Mouse (Mus musculus): ENCODE measurements at regions not wholly inside any gene's neighbourhood (a gene's known extent, or its start where the extent isn't known, plus 50 kb on each side); places are given as distances from the start of the nearest gene placed in this dataset.
A peak's percentile ranks its signal among the peaks of the same experiment; 100 is the strongest.

DNA sequence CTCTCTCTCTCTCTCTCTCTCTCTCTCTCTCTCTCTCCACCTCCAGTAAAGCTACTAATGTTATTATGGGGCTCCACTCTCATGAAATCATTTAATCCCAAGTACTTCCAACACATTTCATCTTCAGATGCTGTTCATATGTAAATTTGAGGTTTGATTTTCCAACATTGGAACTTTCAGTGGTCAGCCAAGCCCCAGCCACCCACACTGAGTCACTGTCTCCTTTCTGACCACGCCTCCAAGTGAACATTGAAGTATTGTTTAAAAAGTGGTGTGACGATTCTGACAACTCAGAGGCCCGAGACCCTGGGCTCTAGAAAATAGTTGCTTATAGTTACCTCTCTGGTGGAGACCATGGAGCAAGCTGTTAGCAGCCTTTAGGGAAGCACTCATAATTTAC lies 313.3 kb downstream of the Qdpr start:
- DNase-seq (ENCODE audit: low spot score in 2 of 2): no peak

DNA sequence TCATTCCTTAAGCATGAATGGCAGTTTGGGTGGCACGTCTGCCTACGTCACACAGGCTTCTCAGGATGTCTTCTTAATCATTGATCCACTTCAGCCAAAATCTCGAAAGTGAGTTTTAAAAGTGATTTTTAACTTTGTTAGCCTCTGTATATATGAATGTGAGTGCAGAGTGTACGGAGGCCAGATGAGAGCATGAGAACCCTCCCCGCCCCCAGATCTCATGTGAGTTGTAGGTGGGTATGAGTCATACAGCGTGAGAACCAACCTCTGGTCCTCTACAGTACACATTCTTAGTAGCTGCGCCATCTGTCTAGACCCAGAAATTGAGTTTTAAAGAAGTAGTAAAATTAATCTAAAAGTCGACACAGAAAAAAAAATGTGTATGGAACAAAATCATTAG lies 322.1 kb downstream of the Qdpr start:
- DNase-seq (ENCODE audit: low spot score in 2 of 2): no peak

DNA sequence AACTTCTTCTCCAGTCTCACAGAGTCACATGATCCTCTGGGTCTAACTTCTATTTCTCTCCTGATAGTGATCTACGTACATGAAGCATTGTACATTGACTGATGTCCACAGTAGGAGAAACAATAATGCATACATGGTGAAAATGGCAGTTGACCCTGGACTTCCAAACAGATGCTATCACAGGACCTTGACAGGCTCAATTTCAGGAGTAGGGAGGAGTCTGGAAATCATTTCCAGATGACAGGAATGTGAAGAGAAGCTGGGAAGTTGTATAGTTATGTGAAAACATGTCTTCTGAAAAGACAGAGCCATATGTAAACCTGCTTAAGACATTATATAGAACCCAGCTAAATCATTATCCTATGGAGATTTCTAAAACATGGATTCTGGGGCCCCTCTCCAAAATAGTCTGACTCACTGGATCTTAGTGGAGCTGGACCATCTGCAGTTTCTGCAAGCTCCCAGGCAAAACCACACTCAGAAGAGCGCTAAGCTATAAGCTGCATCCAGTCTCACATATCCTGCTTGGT lies 322.3 kb upstream of the Ldb2 start:
- DNase-seq (ENCODE audit: low spot score in 2 of 2): no peak

DNA sequence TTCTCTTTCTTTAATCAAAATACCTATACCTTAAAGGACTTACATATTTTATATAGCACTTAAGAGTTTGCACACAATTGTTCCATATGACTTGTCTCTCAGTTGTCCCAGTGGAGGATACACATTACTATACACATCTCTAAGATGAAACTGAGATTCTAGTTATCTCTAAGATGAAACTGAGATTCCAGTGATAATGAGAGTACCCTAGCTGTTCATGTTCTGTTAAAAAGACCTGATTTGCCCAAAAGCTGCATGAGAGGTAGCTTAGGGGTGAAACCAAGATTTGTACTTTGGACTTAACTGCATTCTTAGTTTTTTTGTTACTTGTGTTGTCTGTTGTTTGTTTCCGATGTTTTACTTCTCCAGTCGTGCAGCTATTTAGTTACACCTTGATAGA lies 320.3 kb upstream of the Ldb2 start:
- DNase-seq (ENCODE audit: low spot score in 2 of 2): no peak

DNA sequence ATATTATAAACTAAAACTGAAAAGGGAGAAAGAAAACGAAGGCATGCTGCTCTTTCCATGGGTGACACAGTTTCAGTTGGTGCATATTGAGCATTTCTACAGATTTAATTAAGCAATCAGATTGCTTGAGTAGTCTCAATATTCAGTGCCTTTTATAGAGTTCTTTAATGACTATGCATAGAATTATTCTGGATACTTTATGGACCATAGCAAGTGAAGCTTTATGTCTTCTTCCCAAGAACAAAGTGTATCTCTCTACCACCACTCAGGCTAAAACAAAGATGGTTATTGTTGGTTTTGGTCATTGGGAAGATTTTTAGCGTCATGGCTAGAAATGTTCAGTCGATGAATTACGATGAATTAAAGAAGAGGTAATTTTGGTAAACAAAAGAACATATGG lies 311.8 kb upstream of the Ldb2 start:
- no peak for DNase-seq (ENCODE audit: low spot score in 2 of 2)

DNA sequence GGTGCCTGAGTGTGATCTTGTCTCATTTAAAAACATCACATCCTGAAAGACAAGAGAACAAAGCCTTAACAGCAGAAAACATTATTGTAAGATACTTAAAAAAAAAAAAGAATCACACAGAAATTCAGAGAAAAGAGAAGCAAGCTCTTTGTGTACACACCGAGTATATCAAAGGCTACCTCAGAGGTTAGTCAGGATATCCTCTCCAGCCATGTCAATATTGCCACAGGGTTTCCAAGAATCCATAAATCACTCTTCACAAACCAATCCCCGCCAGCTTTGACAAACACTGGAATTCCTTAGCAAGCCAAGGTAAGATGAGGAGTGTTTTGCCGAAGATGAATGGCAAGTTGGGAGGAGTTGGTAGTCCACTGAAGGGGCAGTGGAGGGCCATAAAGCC lies 311.3 kb upstream of the Ldb2 start:
- no peak for DNase-seq (ENCODE audit: low spot score in 2 of 2)

DNA sequence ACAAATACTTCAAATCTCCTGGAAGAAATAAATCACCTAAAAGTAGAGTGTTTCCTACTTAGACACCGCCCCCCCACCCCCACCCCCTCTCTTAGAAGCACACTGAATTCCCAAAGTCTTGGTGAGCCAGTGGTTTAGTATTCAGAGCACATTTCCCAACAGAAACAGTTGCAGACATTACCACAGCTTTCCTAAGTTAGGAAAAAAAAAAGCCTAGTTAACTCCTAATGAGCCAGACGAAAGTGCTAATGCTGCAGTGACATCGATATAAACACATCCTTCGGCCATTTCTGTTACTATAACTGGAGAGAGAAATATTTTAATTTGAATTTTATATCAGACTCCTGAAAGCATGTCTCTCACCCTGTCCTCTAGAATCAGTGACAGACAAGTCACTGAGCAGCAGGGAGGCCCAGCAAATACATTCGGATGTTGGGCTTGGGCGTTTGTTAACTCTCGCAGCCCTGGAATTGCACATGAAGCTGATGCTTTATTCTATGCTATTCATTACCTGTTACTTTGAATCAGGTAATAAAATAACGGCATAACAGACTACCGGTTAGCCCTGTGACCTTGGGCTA lies 305.8 kb upstream of the Ldb2 start:
- DNase-seq (ENCODE audit: low spot score in 2 of 2): no peak

DNA sequence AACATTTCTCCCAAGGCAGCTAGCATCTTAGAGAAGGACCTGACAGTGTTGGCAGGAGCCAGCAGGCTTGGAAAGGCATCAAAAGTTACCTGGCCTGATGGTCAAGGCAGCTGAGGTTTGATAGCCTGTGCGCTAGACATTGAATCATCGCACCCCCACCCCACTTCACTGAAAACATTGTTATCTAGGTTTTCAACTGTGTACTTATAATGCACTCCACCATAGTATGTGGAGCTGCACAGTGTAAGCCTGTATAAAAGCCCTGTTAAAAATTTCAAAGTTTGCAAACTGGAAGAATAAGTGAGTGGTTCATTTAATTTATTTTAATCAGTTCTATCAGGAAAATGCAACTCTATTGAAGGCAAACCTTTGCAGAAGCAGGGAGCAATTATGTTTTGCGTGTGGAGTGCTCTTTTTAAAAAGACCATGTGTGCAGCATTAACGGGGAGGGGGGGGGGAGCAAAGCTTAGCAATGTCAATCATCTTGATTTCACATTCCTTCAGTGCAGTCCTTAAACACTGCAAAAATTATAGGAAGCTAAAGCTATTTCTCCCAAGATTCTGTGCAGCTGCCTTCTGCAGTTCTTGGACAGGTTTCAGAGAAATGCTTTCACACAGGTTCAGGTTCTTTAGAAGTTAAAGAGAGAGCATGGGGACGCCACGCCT lies 304.4 kb upstream of the Ldb2 start:
- DNase-seq (ENCODE audit: low spot score in 2 of 2): no peak

DNA sequence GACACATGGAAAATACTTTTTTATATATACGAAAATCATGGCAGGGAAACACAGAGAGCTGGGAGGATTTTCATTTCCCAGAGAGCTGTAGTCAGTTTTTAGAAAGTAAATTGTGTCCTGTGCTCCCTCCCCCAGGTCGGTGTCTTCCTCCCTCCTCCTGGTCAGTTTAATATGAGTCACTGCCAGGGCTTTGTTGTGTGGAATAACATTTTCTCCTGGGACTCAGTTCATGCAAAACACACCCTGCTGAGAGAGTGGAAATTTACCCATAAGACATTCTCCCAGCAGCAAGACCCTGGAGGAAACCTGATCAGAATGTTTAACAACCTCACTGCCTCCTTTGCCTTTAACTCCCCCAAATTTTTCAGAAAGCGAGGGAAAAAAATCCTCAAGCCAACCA lies 303.2 kb upstream of the Ldb2 start:
- peak; percentile 29 for DNase-seq (ENCODE audit: low spot score in 2 of 2)

DNA sequence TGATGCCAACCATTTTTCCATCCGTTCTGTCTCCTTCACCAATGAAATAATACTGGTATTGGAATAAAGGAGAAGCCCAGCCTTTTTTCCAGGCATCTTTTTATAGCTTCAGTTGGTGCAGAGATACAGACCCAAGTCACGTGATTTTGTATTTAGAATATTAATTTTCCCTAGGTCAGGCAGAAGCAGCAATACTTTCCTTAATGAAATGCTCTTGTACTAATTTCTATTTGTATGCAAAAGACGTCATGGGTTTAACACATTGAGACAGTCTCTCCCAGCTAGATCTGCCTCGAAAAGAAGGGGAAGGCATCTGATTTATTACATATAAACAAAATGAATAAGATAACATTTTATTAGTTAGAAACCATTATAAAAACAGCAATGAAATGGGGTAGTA lies 302.3 kb upstream of the Ldb2 start:
- no peak for DNase-seq (ENCODE audit: low spot score in 2 of 2)

DNA sequence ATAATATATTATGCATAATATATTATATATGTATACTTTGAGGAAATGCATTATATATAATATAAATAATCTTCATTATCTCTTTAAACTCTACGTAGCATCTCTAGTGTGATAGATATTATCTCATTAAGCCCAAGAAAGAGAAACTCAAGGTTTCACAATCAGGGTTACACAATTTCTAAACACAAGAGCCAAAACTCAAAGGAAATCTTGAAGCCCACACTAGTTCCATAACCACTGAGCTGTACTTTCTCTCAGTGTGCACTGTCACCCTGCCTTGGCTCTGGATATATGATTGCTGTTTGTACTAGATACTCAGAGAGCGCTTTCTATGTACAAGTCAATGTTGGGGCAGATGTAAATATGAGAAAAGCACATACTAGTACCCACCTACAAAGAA lies 299.6 kb upstream of the Ldb2 start:
- no peak for DNase-seq (ENCODE audit: low spot score in 2 of 2)

DNA sequence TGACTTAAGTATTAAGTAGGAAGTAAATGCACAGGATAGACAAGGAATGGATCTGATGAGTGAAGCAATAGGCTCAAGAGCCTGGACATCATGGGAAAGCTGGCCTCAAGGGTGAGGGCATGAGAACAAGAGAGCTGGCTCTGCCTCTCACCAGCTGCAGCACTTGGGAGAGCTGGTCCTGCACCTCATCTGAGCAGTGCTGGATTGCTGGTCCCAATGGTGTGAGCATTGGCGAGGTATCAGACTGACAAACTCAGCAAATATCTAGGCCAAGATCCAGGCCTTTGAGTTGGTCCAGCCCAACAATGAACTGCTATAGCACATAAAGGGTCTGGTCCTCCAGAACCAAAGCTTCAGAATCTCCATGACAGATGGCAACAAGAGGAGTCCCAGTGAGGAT lies 298.5 kb upstream of the Ldb2 start:
- DNase-seq (ENCODE audit: low spot score in 2 of 2): peak in 1 of 2 experiments; percentile 23

DNA sequence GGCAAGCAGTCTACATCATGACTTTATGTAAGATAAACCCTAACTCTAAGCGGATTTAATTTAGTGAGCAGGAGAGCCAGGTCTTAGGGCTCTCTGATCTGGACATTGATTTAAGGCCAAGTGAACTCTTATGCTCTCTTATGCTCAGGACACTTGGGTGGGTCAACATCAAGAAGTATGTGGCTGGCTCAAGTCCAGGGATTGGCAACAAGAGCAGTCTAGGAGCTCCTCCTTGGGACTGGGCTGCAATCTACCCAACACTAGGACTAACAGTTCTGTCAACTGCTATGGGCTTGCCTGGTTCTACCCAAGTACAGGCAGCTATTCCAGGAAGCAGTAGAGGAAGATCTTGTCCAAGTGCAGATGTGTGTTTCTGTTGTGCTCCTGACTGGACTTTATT lies 285.3 kb upstream of the Ldb2 start:
- DNase-seq (ENCODE audit: low spot score in 2 of 2): no peak

DNA sequence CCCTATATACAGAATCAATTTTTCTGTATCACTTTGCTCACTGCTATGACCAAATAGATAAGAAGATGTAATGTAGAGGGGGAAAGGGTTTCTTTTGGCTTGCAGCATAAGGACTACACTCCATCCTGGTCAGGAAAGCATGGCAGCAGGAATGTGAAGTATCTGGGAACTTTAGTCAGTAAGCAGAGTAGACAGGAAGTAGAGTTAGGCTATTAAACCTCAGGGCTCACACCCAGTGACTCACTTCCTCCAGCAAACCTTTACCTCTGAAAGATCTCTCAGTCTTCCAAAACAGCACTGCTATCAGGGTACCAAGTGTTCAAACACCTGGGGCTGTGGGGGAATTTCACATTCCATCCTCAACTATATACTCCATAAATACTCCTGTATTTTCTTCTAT lies 283.1 kb upstream of the Ldb2 start:
- DNase-seq (ENCODE audit: low spot score in 2 of 2): no peak

DNA sequence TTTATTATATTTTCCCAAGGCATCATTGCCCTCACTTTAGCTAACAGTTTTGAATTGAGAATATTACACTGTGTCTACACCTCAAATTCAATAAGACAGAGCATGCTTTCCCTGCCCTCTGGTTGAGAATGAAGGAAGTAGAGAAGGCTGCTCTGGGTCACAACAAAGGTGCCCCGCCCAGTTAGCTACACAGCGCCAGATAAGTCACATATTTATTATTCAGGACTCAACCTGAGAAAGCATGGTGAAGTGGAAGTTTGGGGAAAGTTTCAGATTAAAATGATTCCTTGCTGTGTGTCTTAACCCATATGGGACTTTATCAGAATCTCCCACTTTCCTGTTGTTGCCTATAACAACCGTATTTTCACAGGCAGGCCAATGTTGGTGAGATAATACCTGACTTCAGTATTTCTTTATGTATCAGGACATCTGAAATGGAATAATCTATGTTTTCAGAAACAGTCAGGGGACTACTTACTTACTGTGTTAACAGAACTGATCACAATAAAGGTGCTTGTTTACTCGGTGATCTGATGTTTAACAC lies 276.9 kb upstream of the Ldb2 start:
- DNase-seq (ENCODE audit: low spot score in 2 of 2): no peak

DNA sequence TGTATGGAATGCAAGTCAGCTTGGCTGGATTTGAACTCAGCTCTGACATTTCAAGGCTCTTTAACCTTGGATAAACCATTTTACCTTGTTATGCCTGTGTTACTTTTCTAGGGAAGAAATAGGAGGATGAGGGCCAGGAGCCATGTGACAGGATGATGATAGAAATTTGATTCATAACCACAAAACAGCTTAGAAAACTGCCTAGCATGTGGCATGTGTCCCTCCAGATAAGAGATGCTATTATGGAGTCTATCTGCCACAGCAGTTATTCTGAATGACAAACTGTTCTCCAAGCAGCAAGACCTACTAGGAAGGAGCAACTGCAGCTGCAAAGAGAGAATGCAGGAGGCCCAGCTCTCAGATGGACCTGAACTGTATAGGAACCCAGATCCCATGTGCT lies 275.7 kb upstream of the Ldb2 start:
- DNase-seq (ENCODE audit: low spot score in 2 of 2): no peak

DNA sequence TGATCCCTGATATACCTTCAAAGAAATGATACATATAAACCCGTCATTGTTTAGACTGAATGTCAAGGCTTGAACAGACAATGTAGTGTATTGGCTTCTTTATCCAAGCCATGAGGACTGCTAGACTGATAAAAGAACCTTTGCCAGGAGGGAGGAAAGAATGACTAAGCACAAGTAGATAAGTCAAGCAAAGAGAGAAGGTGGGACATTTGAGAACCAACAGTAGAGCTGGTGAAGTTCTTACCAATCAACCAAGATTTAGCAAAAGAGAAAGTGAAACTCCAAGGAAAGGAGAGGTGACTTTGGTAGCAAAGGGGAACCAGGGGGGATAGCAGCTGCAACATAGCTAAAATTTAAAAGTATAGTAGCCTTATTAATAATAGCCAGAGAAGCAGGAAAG lies 273.0 kb upstream of the Ldb2 start:
- no peak for DNase-seq (ENCODE audit: low spot score in 2 of 2)

DNA sequence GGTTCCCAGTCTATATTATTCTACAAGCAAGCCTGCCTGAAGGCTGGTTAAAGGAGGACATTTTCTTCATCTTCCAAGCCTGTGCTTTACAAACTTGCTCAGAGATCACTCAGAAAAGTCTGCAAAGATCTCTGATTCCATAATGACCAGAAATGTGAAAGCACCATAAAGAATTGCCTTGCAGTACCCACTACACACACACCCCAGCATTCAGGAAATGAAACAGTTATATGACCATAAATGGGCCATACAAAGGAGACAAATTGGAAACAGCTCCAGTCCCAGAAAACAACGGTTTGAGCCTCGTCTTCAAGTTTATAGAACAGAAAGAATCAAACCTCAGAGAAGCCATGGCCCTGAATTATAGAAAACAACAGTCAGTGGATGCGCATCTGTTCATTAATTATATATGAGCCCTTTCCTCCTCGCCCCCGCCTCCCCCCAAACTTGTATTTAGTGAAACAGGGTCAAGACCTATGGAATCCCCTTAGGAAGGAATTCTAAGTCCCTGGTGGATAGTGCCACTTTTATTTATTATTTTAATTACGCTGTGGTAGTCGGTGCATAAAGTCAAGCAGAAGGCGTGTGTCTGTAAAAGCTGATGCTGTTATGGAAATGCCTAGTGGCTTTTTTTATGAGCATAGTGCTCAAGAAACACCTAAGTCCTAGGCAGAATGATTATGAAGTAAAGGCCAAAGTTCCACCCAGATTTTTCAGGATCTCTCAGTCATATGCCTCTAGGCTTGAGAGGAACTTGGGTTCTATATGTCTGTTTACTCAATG lies 266.6 kb upstream of the Ldb2 start:
- DNase-seq (ENCODE audit: low spot score in 2 of 2): no peak

DNA sequence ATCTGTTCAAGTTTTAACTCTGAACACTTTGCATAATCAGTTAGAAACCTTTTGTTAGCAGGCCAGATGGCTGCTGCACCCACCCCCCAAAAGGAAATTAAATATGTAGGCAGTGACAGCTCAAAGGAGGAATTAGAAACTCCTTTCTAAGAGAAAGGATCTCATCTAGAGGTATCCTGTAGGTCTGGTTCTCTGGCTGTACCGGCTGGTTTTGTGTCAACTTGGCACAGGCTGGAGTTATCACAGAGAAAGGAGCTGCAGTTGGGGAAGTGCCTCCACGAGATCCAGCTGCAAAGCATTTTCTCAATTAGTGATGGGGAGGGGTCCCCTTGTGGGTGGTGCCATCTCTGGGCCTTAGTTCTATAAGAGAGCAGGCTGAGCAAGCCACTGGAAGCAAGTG lies 263.1 kb upstream of the Ldb2 start:
- DNase-seq (ENCODE audit: low spot score in 2 of 2): no peak

DNA sequence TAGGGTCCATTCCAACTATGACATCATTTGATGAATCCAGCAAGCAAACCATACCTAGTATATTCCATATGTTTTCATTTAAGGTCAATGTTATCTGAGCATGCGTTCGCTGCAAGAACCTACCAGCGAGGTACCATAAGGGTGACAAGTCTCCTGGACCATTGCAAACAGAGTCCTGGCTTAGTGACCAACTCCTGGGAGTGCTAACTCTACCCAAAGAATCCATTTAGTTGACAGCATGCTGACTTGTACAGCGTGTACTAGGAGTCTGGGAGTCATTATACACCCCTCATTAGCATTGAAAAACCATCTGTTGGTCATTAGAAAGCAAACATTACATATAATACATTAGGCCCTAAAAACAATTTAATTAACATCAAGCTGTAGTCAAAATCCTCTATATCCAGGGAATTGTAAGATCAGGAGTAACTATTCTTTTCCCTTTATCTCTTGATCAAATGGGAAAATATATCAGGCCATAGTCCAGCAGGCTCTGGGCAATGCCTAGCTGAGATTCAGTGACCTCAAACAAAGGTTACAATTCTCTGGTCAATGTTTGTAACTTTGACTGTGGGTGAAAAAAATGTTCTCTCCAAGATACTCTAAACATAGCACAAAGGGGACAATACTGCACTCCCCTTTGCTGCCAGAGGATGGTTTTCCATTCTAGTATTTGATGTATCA lies 255.9 kb upstream of the Ldb2 start:
- DNase-seq (ENCODE audit: low spot score in 2 of 2): no peak

DNA sequence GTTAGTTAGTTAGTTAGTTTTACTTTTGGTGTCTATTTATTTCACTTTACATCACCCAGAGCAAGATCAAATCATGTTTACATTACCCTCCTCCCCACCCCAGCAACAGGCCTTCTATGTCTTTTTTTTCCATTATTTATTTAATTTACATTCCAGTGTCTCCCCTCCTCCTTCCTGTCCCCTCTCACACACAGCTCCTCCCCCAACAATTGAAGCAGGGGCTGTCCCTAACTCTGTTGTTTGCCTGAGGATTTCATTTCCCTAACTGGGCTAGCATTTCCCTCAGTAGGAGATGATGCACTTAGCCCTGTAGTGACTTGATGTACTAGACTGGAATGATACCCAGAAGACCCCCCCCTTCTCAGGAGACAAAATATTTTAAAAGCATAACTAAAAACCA lies 249.9 kb upstream of the Ldb2 start:
- DNase-seq (ENCODE audit: low spot score in 2 of 2): no peak

DNA sequence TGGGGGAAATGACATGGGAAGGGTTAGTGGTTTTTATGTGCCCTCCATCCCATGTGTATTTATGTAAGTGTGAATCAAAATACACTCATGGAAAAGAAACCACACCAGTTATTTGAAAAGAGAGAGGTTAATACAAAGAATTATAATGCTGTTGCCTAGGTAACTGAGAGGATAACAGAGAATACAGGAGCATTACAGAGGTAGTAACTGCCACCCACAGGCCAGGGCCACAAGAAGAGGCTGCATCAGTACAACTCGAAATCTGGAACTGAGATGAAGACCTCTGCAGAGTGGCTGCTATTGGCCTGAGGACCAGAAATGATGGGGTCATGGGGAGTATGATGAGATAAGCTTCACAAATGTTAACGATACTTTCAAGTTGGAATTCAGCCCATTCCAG lies 243.4 kb upstream of the Ldb2 start:
- no peak for DNase-seq (ENCODE audit: low spot score in 2 of 2)

All from heart, adult 9 months (tissue).